Mouse (Mus musculus) granulocyte monocyte progenitor cell, adult 5-6 weeks (primary cell): ENCODE results near the gene Wdr74. TPM values are rescaled to one million over a fixed set of nuclear protein-coding genes. Genes with fewer than 3 reads are reported as not detected.

ENCODE experiments used
- ATAC-seq: replicated peaks from 2 replicates; pipeline ENCODE4 v1.8.0; 2016; ENCODE audit warnings: mild to moderate bottlenecking, moderate TSS enrichment, inconsistent platforms; ENCODE audit not compliant: poor library complexity, severe bottlenecking
- total RNA-seq, 2 experiments: library from RNA; stranded (forward) in 1 of 2; stranded (reverse) in 1 of 2; fragments of 200-712, 200-1000 nt in 1 of 2; fragments of >200 nt in 1 of 2; fragmentation: Nextera tagmentation in 1 of 2; gene quantifications; 2 replicates each; pipeline ENCODE4 v1.2.3; 2014 to 2017

Gene Wdr74
- total RNA-seq, 2 experiments from 2014 or later: 136 to 196 TPM

GRCm38 (mm10) chr19:8789171-8789570 is 53.5 kb downstream of the Wdr74 start:
- no peak for ATAC-seq

- ATAC-seq: no peak
Measured at GRCm38 (mm10) chr19:8790171-8790570, 54.5 kb downstream of the Wdr74 start.

Other genes starting within 250 kb of the Wdr74 start
Only the 30 nearest of the 32 such genes appear.
- not detected in 2 replicates for gene Slc22a8, start 144.6 kb upstream of the Wdr74 start, total RNA-seq (2014; fragmentation: Nextera tagmentation)
- gene Slc22a8, start 144.6 kb upstream of the Wdr74 start, total RNA-seq (2017): not detected in 2 replicates
- not detected in 2 replicates for gene Slc22a6, start 117.8 kb upstream of the Wdr74 start, total RNA-seq (2014; fragmentation: Nextera tagmentation)
- gene Slc22a6, start 117.8 kb upstream of the Wdr74 start, total RNA-seq (2017): not detected in 2 replicates
- 0.04 TPM in 1 of 2 replicates, not detected in the other for gene Chrm1, start 72.0 kb upstream of the Wdr74 start, total RNA-seq (2014; fragmentation: Nextera tagmentation)
- gene Chrm1, start 72.0 kb upstream of the Wdr74 start, total RNA-seq (2017): not detected in 2 replicates
- 60.1 and 70.1 TPM in 2 replicates for gene Slc3a2, start 12.5 kb upstream of the Wdr74 start, total RNA-seq (2014; fragmentation: Nextera tagmentation)
- 78.5 and 87.2 TPM in 2 replicates for gene Slc3a2, start 12.5 kb upstream of the Wdr74 start, total RNA-seq (2017)
- gene 1700092M07Rik, start 4.9 kb downstream of the Wdr74 start, total RNA-seq (2014; fragmentation: Nextera tagmentation): not detected in 2 replicates
- 2.5 TPM in 2 replicates for gene 1700092M07Rik, start 4.9 kb downstream of the Wdr74 start, total RNA-seq (2017)
- 63.4 and 64.7 TPM in 2 replicates for gene Stx5a, start 5.6 kb downstream of the Wdr74 start, total RNA-seq (2014; fragmentation: Nextera tagmentation)
- gene Stx5a, start 5.6 kb downstream of the Wdr74 start, total RNA-seq (2017): 43.0 and 62.0 TPM in 2 replicates
- 268 and 347 TPM in 2 replicates for gene Nxf1, start 21.2 kb downstream of the Wdr74 start, total RNA-seq (2014; fragmentation: Nextera tagmentation)
- 89.4 and 113 TPM in 2 replicates for gene Nxf1, start 21.2 kb downstream of the Wdr74 start, total RNA-seq (2017)
- 61.2 and 62.7 TPM in 2 replicates for gene Tmem223, start 35.2 kb downstream of the Wdr74 start, total RNA-seq (2014; fragmentation: Nextera tagmentation)
- 35.7 and 40.6 TPM in 2 replicates for gene Tmem223, start 35.2 kb downstream of the Wdr74 start, total RNA-seq (2017)
- 141 and 147 TPM in 2 replicates for gene Tmem179b, start 38.6 kb downstream of the Wdr74 start, total RNA-seq (2014; fragmentation: Nextera tagmentation)
- gene Tmem179b, start 38.6 kb downstream of the Wdr74 start, total RNA-seq (2017): 69.5 and 81.3 TPM in 2 replicates
- gene Taf6l, start 50.6 kb downstream of the Wdr74 start, total RNA-seq (2014; fragmentation: Nextera tagmentation): 19.1 and 20.5 TPM in 2 replicates
- gene Taf6l, start 50.6 kb downstream of the Wdr74 start, total RNA-seq (2017): 10.0 and 15.6 TPM in 2 replicates
- 112 and 148 TPM in 2 replicates for gene Polr2g, start 62.8 kb downstream of the Wdr74 start, total RNA-seq (2014; fragmentation: Nextera tagmentation)
- 51.7 and 69.8 TPM in 2 replicates for gene Polr2g, start 62.8 kb downstream of the Wdr74 start, total RNA-seq (2017)
- 3.1 TPM in 2 replicates for gene Zbtb3, start 66.7 kb downstream of the Wdr74 start, total RNA-seq (2014; fragmentation: Nextera tagmentation)
- 2.7 and 3.0 TPM in 2 replicates for gene Zbtb3, start 66.7 kb downstream of the Wdr74 start, total RNA-seq (2017)
- gene Ttc9c, start 83.5 kb downstream of the Wdr74 start, total RNA-seq (2014; fragmentation: Nextera tagmentation): 41.3 and 42.1 TPM in 2 replicates
- 62.8 and 65.0 TPM in 2 replicates for gene Ttc9c, start 83.5 kb downstream of the Wdr74 start, total RNA-seq (2017)
- gene Hnrnpul2, start 84.2 kb downstream of the Wdr74 start, total RNA-seq (2014; fragmentation: Nextera tagmentation): 71.4 and 85.1 TPM in 2 replicates
- 82.8 and 88.5 TPM in 2 replicates for gene Hnrnpul2, start 84.2 kb downstream of the Wdr74 start, total RNA-seq (2017)
- not detected in 2 replicates for gene AC129217.1, start 93.9 kb downstream of the Wdr74 start, total RNA-seq (2014; fragmentation: Nextera tagmentation)
- gene AC129217.1, start 93.9 kb downstream of the Wdr74 start, total RNA-seq (2017): 34.1 TPM in 1 of 2 replicates, not detected in the other
- 61.8 and 89.4 TPM in 2 replicates for gene Bscl2, start 101.6 kb downstream of the Wdr74 start, total RNA-seq (2014; fragmentation: Nextera tagmentation)
- gene Bscl2, start 101.6 kb downstream of the Wdr74 start, total RNA-seq (2017): 33.9 and 34.6 TPM in 2 replicates
- gene Gng3, start 103.4 kb downstream of the Wdr74 start, total RNA-seq (2014; fragmentation: Nextera tagmentation): not detected in 2 replicates
- 0.26 TPM in 1 of 2 replicates, not detected in the other for gene Gng3, start 103.4 kb downstream of the Wdr74 start, total RNA-seq (2017)
- gene Lrrn4cl, start 114.9 kb downstream of the Wdr74 start, total RNA-seq (2014; fragmentation: Nextera tagmentation): 0.11 TPM in 1 of 2 replicates, not detected in the other
- not detected in 2 replicates for gene Lrrn4cl, start 114.9 kb downstream of the Wdr74 start, total RNA-seq (2017)
- 115 and 150 TPM in 2 replicates for gene Ubxn1, start 135.7 kb downstream of the Wdr74 start, total RNA-seq (2014; fragmentation: Nextera tagmentation)
- 135 and 136 TPM in 2 replicates for gene Ubxn1, start 135.7 kb downstream of the Wdr74 start, total RNA-seq (2017)
- 57.3 and 67.4 TPM in 2 replicates for gene Uqcc3, start 145.1 kb downstream of the Wdr74 start, total RNA-seq (2014; fragmentation: Nextera tagmentation)
- gene Uqcc3, start 145.1 kb downstream of the Wdr74 start, total RNA-seq (2017): 66.9 and 100 TPM in 2 replicates
- gene Lbhd1, start 147.9 kb downstream of the Wdr74 start, total RNA-seq (2014; fragmentation: Nextera tagmentation): 49.4 and 65.5 TPM in 2 replicates
- gene Lbhd1, start 147.9 kb downstream of the Wdr74 start, total RNA-seq (2017): 10.1 and 37.8 TPM in 2 replicates
- not detected in 2 replicates for gene Gm49403, start 148.1 kb downstream of the Wdr74 start, total RNA-seq (2014; fragmentation: Nextera tagmentation)
- not detected in 2 replicates for gene Gm49403, start 148.1 kb downstream of the Wdr74 start, total RNA-seq (2017)
- 70.2 and 82.4 TPM in 2 replicates for gene 1810009A15Rik, start 153.0 kb downstream of the Wdr74 start, total RNA-seq (2014; fragmentation: Nextera tagmentation)
- gene 1810009A15Rik, start 153.0 kb downstream of the Wdr74 start, total RNA-seq (2017): 92.1 and 109 TPM in 2 replicates
- gene Gm49416, start 153.1 kb downstream of the Wdr74 start, total RNA-seq (2014; fragmentation: Nextera tagmentation): not detected in 2 replicates
- not detected in 2 replicates for gene Gm49416, start 153.1 kb downstream of the Wdr74 start, total RNA-seq (2017)
- gene Ints5, start 157.2 kb downstream of the Wdr74 start, total RNA-seq (2014; fragmentation: Nextera tagmentation): 23.7 and 30.3 TPM in 2 replicates
- 11.6 and 13.5 TPM in 2 replicates for gene Ints5, start 157.2 kb downstream of the Wdr74 start, total RNA-seq (2017)
- 143 and 154 TPM in 2 replicates for gene Ganab, start 162.2 kb downstream of the Wdr74 start, total RNA-seq (2014; fragmentation: Nextera tagmentation)
- 105 and 107 TPM in 2 replicates for gene Ganab, start 162.2 kb downstream of the Wdr74 start, total RNA-seq (2017)
- 25.9 and 34.4 TPM in 2 replicates for gene B3gat3, start 184.5 kb downstream of the Wdr74 start, total RNA-seq (2014; fragmentation: Nextera tagmentation)
- gene B3gat3, start 184.5 kb downstream of the Wdr74 start, total RNA-seq (2017): 17.2 and 26.5 TPM in 2 replicates
- gene Rom1, start 193.5 kb downstream of the Wdr74 start, total RNA-seq (2014; fragmentation: Nextera tagmentation): 2.2 and 2.9 TPM in 2 replicates
- gene Rom1, start 193.5 kb downstream of the Wdr74 start, total RNA-seq (2017): 0.22 and 0.52 TPM in 2 replicates
- 26.1 and 30.2 TPM in 2 replicates for gene Eml3, start 193.7 kb downstream of the Wdr74 start, total RNA-seq (2014; fragmentation: Nextera tagmentation)
- gene Eml3, start 193.7 kb downstream of the Wdr74 start, total RNA-seq (2017): 27.4 and 31.3 TPM in 2 replicates
- 115 and 125 TPM in 2 replicates for gene Mta2, start 206.0 kb downstream of the Wdr74 start, total RNA-seq (2014; fragmentation: Nextera tagmentation)
- gene Mta2, start 206.0 kb downstream of the Wdr74 start, total RNA-seq (2017): 120 and 123 TPM in 2 replicates